ENCODE assay signal across 15 mouse cellular contexts in the genomic region with DNA sequence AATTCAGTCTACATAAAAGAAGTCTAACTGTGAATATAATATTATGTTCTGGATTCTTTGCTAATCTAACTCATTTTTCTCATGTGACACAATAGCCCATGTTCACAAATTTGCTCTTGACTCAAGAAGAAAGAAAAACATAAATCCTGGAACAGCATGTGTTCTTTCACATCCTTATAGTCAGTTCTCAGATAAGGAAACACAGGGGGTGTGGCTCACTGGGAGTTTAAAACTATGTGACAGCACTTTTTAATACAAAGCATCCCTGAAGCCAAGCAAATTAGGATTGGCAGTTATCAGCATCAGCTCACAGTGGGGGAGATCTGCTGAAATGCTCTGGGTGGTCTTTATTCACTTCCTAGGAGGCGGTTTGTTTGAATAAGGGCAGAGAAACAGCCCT.
"Had no signal": no experiment of that assay in that cellular context is flagged by ENCODE, and none has a peak within 500 bp of the region (broad histone marks: within the 10 kb centered on the region; RNA-seq: fewer than 3 reads in every experiment).

No protein-coding gene starts in this region.

- H3K4me3 ChIP-seq: kidney, embryonic 15.5 days; left cerebral cortex, adult 2 months; limb, embryonic 10.5 days; liver, embryonic 15.5 days; lung, embryonic 15.5 days; midbrain, embryonic 10.5 days; myocyte; neural tube, embryonic 15.5 days had no signal

- H3K9me3 ChIP-seq: kidney, embryonic 15.5 days; limb, embryonic 10.5 days; liver, embryonic 15.5 days; lung, embryonic 15.5 days; midbrain, embryonic 10.5 days; neural tube, embryonic 15.5 days had no signal

- DNase-seq: kidney, adult 2 months; kidney, postnatal 14 days; right cerebral cortex, postnatal 4 days; spleen, adult 18-20 months; thymus, adult 18-20 months; thymus, postnatal 14 days had no signal

- H3K4me1 ChIP-seq: kidney, embryonic 15.5 days; limb, embryonic 10.5 days; liver, embryonic 15.5 days; lung, embryonic 15.5 days; midbrain, embryonic 10.5 days; neural tube, embryonic 15.5 days had no signal

- H3K27ac ChIP-seq: kidney, embryonic 15.5 days; left cerebral cortex, adult 2 months; limb, embryonic 10.5 days; liver, embryonic 15.5 days; lung, embryonic 15.5 days; midbrain, embryonic 10.5 days; neural tube, embryonic 15.5 days had no signal

- H3K9ac ChIP-seq: kidney, embryonic 15.5 days; liver, embryonic 15.5 days; lung, embryonic 15.5 days; neural tube, embryonic 15.5 days had no signal

- H3K36me3 ChIP-seq: kidney, embryonic 15.5 days; limb, embryonic 10.5 days; liver, embryonic 15.5 days; lung, embryonic 15.5 days; midbrain, embryonic 10.5 days; neural tube, embryonic 15.5 days had no signal

- H3K27me3 ChIP-seq: kidney, embryonic 15.5 days; liver, embryonic 15.5 days; lung, embryonic 15.5 days; neural tube, embryonic 15.5 days had no signal

- H3K4me2 ChIP-seq: kidney, embryonic 15.5 days; liver, embryonic 11.5 days; liver, embryonic 15.5 days; lung, embryonic 15.5 days; neural tube, embryonic 15.5 days had no signal
